Mouse (Mus musculus) limb, embryonic 10.5 days (tissue): ENCODE data around the gene Cald1. TPM values are rescaled to one million over a fixed set of nuclear protein-coding genes. Genes with fewer than 3 reads are reported as not detected.

Experiments used
- DNase-seq: peaks from one replicate; pipeline ENCODE4 v3.0.0-alpha.2; 2017; ENCODE audit warnings: low spot score
- H3K27ac ChIP-seq: fragments of 300-500 bp; sonication (generic); 2 replicates; pipeline ENCODE4 v1.5.1; 2016; ENCODE audit warnings: mild to moderate bottlenecking
- H3K27me3 ChIP-seq: fragments of 300-500 bp; sonication (generic); 2 replicates; pipeline ENCODE4 v1.6.1; 2016; ENCODE audit warnings: low read depth, mild to moderate bottlenecking; ENCODE audit not compliant: poor library complexity, severe bottlenecking
- H3K36me3 ChIP-seq: fragments of 300-500 bp; sonication (generic); 2 replicates; pipeline ENCODE4 v1.6.1; 2016; ENCODE audit warnings: mild to moderate bottlenecking, moderate library complexity
- H3K4me1 ChIP-seq: fragments of 300-500 bp; sonication (generic); 2 replicates; pipeline ENCODE4 v1.6.1; 2016
- H3K4me3 ChIP-seq: fragments of 300-500 bp; sonication (generic); 2 replicates; pipeline ENCODE4 v1.5.1; 2016; ENCODE audit warnings: mild to moderate bottlenecking, moderate library complexity
- H3K9me3 ChIP-seq: fragments of 300-500 bp; sonication (generic); replicated peaks from 2 replicates; pipeline ENCODE4 v1.6.1; 2016; ENCODE audit warnings: mild to moderate bottlenecking
- WGBS: fragments of 180-500 bp; shearing (Covaris S2); methylation state at CpG from one replicate; pipeline ENCODE4 v1.1.7; 2016; 5-methylcytosine and 5-hydroxymethylcytosine counted together
- polyA plus RNA-seq: library from polyadenylated mRNA; unstranded; fragments of >200 nt; fragmentation: Nextera tagmentation; extraction: Ambion mirVana; gene quantifications from 2 replicates; pipeline ENCODE4 v1.2.1, GENCODE M21; 2016

Cald1 gene
- polyA plus RNA-seq, 1 experiment from 2014 or later, result 131 TPM

GRCm38 (mm10) chr6:34658791-34659190, 60.5 kb downstream of the Cald1 start:
- H3K9me3 ChIP-seq, result no peaks in the 10 kb centered on the region
- DNase-seq, result no peak
- H3K27ac ChIP-seq, result no peak overlapping the region
- no peaks in the 10 kb centered on the region for H3K27me3 ChIP-seq
- H3K4me3 ChIP-seq, result no peak overlapping the region
- no peaks in the 10 kb centered on the region for H3K4me1 ChIP-seq
- no peaks in the 10 kb centered on the region for H3K36me3 ChIP-seq
- 93% methylated on average over 5 of the region's 5 CpGs for WGBS

GRCm38 (mm10) chr6:34660724-34661123, 62.4 kb downstream of the Cald1 start:
- no peaks in the 10 kb centered on the region for H3K36me3 ChIP-seq
- no peaks in the 10 kb centered on the region for H3K4me1 ChIP-seq
- no peak for DNase-seq
- WGBS, result 58% methylated on average over 8 of the region's 8 CpGs
- H3K27me3 ChIP-seq, result no peaks in the 10 kb centered on the region
- H3K9me3 ChIP-seq, result no peaks in the 10 kb centered on the region
- H3K27ac ChIP-seq, result no peak overlapping the region
- H3K4me3 ChIP-seq, result no peak overlapping the region

GRCm38 (mm10) chr6:34662626-34663025, 64.3 kb downstream of the Cald1 start:
- Histone ChIP-seq H3K27me3 (no peaks in the 10 kb centered on the region), H3K36me3 (no peaks in the 10 kb centered on the region), H3K9me3 (no peaks in the 10 kb centered on the region), H3K27ac (no peak overlapping the region), H3K4me1 (no peaks in the 10 kb centered on the region), H3K4me3 (no peak overlapping the region)
- WGBS, result 60% methylated on average over 6 of the region's 6 CpGs
- DNase-seq, result no peak

GRCm38 (mm10) chr6:34664291-34664690, 66.0 kb downstream of the Cald1 start:
- DNase-seq, result no peak
- Histone ChIP-seq H3K27ac (no peak overlapping the region), H3K36me3 (no peaks in the 10 kb centered on the region), H3K27me3 (no peaks in the 10 kb centered on the region), H3K4me1 (no peaks in the 10 kb centered on the region; the same call in 1 of the 2 replicates), H3K9me3 (no peaks in the 10 kb centered on the region), H3K4me3 (no peak overlapping the region)
- 86% methylated on average over 4 of the region's 4 CpGs for WGBS

GRCm38 (mm10) chr6:34664749-34665148, 66.4 kb downstream of the Cald1 start:
- WGBS, result 66% methylated on average over 5 of the region's 5 CpGs
- DNase-seq, result no peak

GRCm38 (mm10) chr6:34668739-34669254, 70.5 kb downstream of the Cald1 start:
- Histone ChIP-seq H3K27ac (no peak overlapping the region), H3K9me3 (no peaks in the 10 kb centered on the region), H3K4me3 (no peak overlapping the region), H3K36me3 (no peaks in the 10 kb centered on the region), H3K27me3 (no peaks in the 10 kb centered on the region), H3K4me1 (no peaks in the 10 kb centered on the region; the same call in 1 of the 2 replicates)
- DNase-seq, result no peak
- 87% methylated on average over 5 of the region's 5 CpGs for WGBS

More at GRCm38 (mm10) chr6:34664749-34665148, 66.4 kb downstream of the Cald1 start:
- Histone ChIP-seq H3K36me3 (no peaks in the 10 kb centered on the region), H3K4me3 (no peak overlapping the region), H3K27me3 (no peaks in the 10 kb centered on the region), H3K9me3 (no peaks in the 10 kb centered on the region), H3K27ac (no peak overlapping the region), H3K4me1 (no peaks in the 10 kb centered on the region; the same call in 1 of the 2 replicates)

- DNase-seq, result no peak
- Histone ChIP-seq H3K27me3 (no peaks in the 10 kb centered on the region), H3K4me1 (no peaks in the 10 kb centered on the region; the same call in 1 of the 2 replicates), H3K27ac (no peak overlapping the region), H3K9me3 (no peaks in the 10 kb centered on the region), H3K36me3 (no peaks in the 10 kb centered on the region), H3K4me3 (no peak overlapping the region)
- WGBS, result 93% methylated on average over 1 of the region's 1 CpGs
Measured at GRCm38 (mm10) chr6:34671355-34671754, 73.1 kb downstream of the Cald1 start.

- H3K4me1 ChIP-seq, result no peaks in the 10 kb centered on the region
- no peak overlapping the region for H3K27ac ChIP-seq
- H3K27me3 ChIP-seq, result no peaks in the 10 kb centered on the region
- DNase-seq, result no peak
- no peaks in the 10 kb centered on the region for H3K36me3 ChIP-seq
- no peaks in the 10 kb centered on the region for H3K9me3 ChIP-seq
- no peak overlapping the region for H3K4me3 ChIP-seq
- WGBS, result 92% methylated on average over 7 of the region's 7 CpGs
Measured at GRCm38 (mm10) chr6:34674416-34674815, 76.1 kb downstream of the Cald1 start.

GRCm38 (mm10) chr6:34674897-34675296, 76.6 kb downstream of the Cald1 start:
- WGBS, result 83% methylated on average over 10 of the region's 10 CpGs
- Histone ChIP-seq H3K9me3 (no peaks in the 10 kb centered on the region), H3K36me3 (no peaks in the 10 kb centered on the region), H3K27me3 (no peaks in the 10 kb centered on the region), H3K4me3 (no peak overlapping the region), H3K4me1 (no peaks in the 10 kb centered on the region), H3K27ac (no peak overlapping the region)
- DNase-seq, result no peak

- no peak for DNase-seq
- Histone ChIP-seq H3K4me3 (no peak overlapping the region), H3K27ac (peak overlapping the region; percentile 53; the same call in 1 of the 2 replicates), H3K27me3 (no peaks in the 10 kb centered on the region), H3K36me3 (no peaks in the 10 kb centered on the region), H3K4me1 (peaks cover 33% of the 10 kb centered on the region), H3K9me3 (no peaks in the 10 kb centered on the region)
- WGBS, result 64% methylated on average over 8 of the region's 8 CpGs
Measured at GRCm38 (mm10) chr6:34682126-34682525, 83.8 kb downstream of the Cald1 start.

- no peaks in the 10 kb centered on the region for H3K36me3 ChIP-seq
- no peak overlapping the region for H3K4me3 ChIP-seq
- WGBS, result 20% methylated on average over 8 of the region's 8 CpGs
- no peaks in the 10 kb centered on the region for H3K9me3 ChIP-seq
- H3K4me1 ChIP-seq, result peaks cover 43% of the 10 kb centered on the region
- H3K27ac ChIP-seq, result peak overlapping the region; percentile 82
- H3K27me3 ChIP-seq, result no peaks in the 10 kb centered on the region
- peak; percentile 45 for DNase-seq
Measured at GRCm38 (mm10) chr6:34684886-34685285, 86.6 kb downstream of the Cald1 start.

- Histone ChIP-seq H3K27ac (no peak overlapping the region), H3K9me3 (no peaks in the 10 kb centered on the region), H3K36me3 (no peaks in the 10 kb centered on the region), H3K4me1 (peaks cover 36% of the 10 kb centered on the region), H3K27me3 (no peaks in the 10 kb centered on the region), H3K4me3 (no peak overlapping the region)
- DNase-seq, result no peak
- 83% methylated on average over 2 of the region's 2 CpGs for WGBS
Measured at GRCm38 (mm10) chr6:34688971-34689370, 90.7 kb downstream of the Cald1 start.

- H3K4me1 ChIP-seq, result peaks cover 14% of the 10 kb centered on the region
- no peak overlapping the region for H3K4me3 ChIP-seq
- WGBS, result 89% methylated on average over 7 of the region's 7 CpGs
- no peaks in the 10 kb centered on the region for H3K9me3 ChIP-seq
- H3K27ac ChIP-seq, result no peak overlapping the region
- DNase-seq, result no peak
- no peaks in the 10 kb centered on the region for H3K27me3 ChIP-seq
- no peaks in the 10 kb centered on the region for H3K36me3 ChIP-seq
Measured at GRCm38 (mm10) chr6:34691416-34691815, 93.1 kb downstream of the Cald1 start.

GRCm38 (mm10) chr6:34694096-34694495, 95.8 kb downstream of the Cald1 start:
- Histone ChIP-seq H3K36me3 (no peaks in the 10 kb centered on the region), H3K27ac (no peak overlapping the region), H3K4me1 (0 out of 2 replicates have a peak, but pooled peaks cover 3% of the 10 kb centered on the region), H3K9me3 (no peaks in the 10 kb centered on the region), H3K27me3 (no peaks in the 10 kb centered on the region), H3K4me3 (no peak overlapping the region)
- DNase-seq, result no peak
- 92% methylated on average over 4 of the region's 4 CpGs for WGBS
